Mouse (Mus musculus): ENCODE measurements around the gene Ccdc85c.

Ccdc85c gene

DNA sequence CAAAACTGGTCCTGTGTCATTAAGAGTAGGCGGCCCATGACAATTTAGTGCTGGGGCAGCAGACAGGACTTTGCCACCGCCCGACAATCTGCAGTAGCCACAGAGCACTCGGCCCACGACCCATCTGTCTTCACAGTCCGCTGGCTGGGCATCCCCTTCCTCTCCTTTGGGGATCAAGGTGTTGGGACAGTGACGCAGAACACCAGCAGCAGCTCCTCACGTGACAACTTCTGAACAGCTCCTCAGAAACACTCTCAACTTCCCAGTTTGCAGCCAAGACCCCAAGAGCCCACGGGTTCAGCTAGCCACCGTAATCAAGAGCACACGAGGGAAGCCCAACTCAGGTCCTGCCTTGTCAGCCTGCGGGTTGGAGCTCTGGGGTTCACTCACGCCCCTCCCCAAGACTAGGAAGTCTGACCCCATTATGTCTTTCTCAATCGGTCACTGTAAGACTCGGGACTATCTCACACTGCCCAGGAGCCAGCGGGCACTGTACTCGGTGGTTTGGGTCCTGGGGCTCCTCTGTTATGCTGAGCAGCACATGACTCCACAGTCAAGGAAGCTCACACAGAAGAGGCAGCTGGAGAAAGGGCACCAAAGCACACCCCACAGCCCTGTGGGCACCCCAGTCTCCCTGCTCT, 36.7 kb downstream of the Ccdc85c start:
- in situ Hi-C loops (cut with MboI) = no loop called here

DNA sequence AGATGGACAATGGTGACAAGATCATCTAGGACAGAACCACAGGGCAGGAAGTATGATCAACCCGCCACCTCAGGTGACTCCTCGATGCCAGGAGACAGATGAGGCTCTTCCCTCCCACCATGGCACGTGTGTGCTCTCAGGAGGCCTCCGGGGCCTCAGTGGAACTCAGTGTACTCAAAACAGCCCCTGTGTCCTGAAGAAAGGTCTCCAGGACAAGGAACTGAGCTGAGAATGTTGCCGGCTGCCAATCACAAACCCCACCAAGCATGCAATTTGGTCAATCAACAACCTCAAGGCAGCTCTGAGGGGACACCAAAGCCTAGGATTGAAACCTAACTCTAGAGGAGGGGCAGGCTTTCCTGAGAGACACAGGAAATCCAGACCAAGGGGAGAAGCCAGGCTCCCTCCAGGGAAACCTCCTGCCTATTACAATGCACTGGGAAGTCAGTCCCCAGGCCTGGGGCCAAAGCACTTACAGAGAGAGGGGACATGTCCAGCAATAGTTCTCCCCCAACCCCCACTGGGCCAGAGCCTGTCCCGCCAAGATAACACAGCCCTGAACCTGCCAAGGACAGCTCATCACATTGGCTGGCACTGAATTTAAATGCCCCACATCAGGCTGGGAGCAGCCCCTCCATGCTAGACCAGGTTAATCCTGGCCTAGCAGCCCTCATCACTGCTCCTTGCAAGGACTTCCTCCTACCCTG, 37.8 kb downstream of the Ccdc85c start:
- in situ Hi-C loops (cut with MboI) = no loop called here

DNA sequence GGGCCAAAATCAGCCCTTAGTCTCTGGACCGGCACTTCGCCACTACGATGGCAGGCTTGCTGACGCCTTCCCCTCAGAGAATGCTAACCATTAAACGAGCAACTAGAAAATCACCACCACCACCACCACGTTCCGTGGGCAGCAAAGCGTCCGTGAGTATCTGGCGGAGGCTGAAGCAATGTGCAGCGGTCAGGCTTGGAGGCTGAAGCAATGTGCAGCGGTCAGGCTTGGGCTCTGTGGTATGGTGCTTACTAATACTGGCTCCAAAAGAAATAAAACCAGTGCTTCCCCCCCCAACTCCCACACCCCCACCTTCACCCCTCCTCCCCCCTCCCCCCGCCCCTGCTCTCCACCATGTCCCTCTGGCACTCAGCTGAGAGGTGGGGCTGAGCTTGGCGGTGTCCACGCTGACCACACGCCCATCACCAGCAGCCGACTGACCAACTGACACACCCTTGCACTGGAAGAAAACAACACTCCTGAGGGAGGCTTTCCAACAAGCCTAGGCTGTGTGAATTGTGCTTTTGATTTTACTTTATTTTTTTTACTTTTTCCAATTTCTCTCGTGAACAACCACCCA, 39.2 kb downstream of the Ccdc85c start:
- in situ Hi-C loops (cut with MboI) = no loop called here

DNA sequence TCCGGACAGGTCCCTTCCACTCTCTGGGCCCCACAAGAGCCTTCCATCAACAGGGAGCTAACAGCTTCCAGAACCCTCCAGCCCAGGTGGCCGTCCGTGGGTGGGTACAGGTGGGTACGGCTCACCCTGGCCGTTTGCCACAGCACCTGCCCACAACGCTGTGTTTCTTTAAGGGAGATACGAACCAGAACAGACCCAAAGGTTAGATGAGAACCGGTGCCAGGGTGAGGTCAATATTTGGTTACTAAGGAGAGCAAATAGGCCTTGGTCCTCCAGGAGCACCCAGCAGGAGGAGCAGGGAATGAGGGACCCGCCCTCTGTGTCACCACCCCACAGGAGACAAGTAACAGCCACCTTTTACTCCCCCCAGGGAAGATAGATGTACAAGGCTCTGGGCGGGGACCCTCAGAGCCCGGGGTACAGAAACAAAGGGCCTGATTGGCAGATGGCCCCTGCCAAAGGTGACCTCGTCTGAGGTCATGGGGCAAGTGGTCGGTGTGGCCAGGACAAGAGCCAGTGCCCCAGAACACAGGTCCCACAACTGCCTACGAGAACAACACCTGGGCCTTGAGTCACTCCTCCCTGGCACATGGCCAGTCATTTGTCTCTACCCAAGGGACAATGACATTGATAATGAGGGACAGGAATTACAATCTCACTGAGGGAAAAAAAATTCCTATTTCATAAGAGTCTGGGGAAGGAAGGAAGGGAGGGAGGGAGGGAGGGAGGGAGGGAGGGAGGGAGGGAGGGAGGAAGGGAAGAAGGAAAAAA, 40.2 kb downstream of the Ccdc85c start:
- in situ Hi-C loops (cut with MboI) = no loop called here

DNA sequence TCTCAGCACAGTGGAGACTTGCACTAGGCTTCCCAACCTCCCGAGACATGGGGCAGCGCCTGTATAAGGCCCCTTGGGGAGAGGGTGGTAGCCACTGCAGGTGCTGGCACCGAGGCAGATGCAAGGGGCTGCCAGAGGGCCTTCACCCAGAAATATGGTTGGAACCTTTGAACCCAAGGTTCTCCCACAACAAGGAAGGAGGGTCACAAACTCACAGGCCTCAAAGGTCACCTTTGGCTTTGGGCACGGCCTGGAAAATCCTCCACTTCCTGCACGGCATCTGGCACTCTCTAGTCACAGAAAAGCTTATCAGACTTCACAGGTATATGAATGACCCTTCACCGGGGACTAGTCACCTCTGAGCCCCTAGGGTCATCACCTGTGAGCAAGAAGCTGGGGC, 41.5 kb downstream of the Ccdc85c start:
- in situ Hi-C loops (cut with MboI) = no loop called here

DNA sequence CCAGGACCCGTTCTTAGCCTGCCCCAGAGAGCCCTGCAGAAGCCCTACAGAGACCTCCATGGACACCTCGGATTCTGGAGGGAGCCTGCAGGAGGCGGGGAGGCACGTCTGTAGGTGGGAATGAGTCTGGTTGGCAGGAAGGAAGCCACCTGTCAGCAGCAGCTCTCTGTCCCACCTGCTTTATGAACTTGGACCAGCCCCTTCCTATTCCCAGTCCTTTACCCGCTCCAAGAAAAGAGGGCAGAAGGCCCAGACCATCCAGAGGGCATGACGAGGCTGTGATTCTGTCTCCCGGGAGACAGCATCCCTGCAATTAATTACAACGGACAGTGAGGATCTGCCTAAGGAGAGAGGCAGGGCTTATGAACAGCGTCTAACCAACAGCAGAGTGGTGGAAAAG, 43.3 kb downstream of the Ccdc85c start:
- in situ Hi-C loops (cut with MboI) = no loop called here

DNA sequence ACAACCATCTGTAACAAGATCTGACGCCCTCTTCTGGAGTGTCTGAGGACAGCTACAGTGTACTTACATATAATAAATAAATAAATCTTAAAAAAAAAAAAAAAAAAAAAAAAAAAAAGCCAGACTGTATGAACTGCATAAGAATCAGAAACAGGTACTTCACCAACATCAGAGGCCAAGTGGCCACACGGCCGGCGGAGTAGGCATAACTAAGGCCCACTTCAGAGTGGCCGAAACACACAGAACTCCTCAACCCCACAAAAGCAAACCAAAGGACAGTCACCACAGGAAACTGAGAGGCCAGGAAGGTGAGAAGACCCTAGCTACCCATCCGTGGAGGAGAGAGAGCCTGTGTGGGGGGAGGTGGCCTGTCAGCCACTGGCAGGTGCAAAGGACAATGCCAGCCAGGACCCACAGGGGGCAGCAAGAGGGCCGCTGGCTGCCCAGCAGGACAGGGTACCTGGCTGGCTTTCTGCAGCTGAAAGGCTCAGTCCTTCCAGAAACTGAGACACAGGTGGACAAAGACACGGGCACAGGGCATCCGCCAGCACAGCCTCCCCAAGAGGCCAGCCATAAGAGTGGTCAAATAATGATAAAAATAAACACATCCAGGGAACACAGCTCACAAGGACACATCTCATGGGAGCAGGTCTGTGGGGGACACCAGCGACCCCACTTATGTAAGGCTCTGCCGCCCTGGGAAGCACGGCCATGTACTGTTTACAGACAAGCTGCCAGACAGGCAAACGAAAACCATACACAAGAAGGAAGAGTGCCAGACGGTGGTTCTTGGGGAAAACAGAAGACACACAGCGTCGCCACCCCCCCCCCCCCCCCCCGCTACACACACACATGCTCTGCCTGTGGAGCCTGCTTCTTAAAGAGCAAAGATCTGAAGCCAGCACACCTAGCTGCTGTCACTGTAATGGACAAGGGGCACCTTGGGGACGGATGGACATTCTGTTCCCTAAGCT, 44.1 kb downstream of the Ccdc85c start:
- in situ Hi-C loops (cut with MboI) = no loop called here

DNA sequence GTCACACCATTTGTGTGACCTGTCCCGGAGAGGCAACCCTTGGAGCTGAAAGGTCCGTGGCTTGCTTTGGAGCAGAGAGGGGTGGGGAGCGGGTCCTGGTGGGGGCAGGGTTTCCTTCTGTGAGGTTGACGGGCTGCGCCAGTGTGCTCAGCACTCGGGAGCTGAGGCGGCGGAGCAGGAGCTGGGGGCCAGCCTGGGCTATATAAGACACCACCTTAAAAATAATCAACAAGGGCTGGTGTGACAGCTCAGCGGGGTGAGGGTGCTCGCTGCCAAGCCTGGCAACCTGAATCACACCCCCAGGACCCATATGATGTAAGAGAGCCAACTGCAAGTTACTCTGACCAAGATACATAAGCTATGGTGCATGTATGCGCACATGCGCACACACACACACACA, 45.1 kb downstream of the Ccdc85c start:
- in situ Hi-C loops (cut with MboI) = no loop called here

DNA sequence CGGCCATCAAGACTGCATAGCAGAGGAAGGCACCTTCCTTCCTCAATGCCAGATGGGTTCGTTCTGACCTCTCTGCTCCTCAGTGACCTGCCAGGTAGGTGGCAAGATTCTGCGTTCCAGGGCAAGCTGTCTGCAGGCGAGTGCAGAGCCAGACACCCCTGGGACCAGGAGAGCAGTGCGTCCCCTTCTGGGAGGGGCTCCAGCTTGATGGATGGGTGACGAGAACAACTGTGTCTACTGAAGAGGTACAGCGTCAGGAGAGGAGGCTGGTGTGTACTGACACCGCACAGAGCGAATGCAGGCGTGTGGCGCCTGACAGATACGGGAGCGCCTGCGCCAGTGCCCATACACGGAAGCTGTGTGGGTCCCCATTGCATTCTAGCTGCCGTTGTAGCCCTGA, 47.7 kb downstream of the Ccdc85c start:
- in situ Hi-C loops (cut with MboI) = no loop called here

DNA sequence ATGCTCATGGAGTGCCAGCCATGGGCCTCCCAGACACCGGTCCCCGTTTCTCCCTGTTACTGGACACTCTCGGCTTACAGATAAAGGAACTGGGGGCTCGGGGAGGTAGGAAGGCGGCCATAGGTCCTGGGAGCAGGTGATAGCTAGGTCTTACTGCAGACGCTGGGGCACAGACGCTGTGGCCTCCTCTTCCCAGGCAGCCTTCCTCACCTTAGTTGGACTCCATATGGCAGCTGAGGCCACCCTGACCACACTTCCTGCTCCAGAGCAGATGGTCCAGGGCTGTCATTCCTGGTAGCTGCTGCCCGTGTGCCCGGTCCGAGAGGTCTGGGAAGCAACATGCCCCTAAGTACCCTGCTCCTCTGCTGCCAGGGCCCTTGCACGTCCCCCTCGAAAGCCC, 48.3 kb downstream of the Ccdc85c start:
- in situ Hi-C loops (cut with MboI) = no loop called here

DNA sequence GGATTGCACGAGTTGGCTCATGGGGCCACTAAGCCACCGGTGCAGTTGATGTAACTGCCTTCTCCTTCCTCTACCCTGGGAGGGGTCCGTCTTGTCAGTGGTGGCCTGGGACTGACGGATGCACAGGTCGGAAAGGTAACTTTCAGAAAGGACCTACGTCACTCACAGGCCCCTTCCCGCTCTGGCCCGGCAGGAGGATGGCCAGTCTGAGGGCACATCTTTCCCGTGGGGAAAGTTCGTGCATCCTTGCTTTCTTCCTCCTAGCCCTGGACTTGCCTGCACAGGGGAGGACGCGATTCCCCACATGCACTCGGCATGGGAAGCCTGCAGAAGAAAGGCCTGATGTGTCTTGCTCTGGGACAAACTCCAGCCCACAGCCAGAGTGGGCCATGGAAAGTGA, 49.0 kb downstream of the Ccdc85c start:
- in situ Hi-C loops (cut with MboI) = no loop called here

DNA sequence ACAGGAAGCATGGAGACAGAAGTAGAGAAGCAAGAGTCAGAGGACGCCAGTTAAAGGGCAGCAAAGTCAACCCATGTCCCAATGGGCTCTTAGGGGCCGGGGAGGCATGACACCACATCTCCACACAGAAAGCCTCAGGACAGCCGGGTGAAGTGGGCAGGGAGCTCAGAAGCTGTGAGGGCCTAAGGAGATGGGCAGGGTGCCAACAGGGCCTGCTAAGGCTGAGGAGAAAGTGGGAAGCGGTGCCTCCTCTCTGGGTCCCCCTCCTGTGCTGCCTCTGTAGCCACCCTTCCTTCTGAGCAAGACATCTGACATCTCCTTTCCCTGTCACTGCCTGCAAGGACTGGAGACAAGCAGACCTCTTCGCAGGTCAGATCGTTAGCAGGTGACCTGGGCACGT, 49.4 kb downstream of the Ccdc85c start:
- in situ Hi-C loops (cut with MboI) = no loop called here

DNA sequence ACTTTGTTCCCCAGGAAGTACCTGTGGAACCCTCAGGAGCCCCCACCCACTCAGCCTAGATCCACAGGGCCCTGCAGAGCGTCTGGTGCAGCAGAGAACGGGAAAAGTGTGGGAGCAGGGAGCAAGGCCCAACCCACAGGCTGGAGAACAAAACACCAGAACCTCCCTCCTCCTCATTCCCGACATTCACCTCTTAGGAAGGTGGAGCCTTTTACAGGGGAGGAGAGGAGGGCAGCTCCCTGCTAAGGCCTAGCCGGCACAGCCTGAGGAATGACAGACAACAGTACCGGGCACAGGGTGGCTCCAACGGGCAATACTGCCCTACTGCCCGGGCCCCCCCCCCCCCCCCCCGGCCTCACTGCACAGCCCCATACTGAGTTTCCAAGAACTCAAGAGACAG, 51.9 kb downstream of the Ccdc85c start:
- in situ Hi-C loops (cut with MboI) = no loop called here

DNA sequence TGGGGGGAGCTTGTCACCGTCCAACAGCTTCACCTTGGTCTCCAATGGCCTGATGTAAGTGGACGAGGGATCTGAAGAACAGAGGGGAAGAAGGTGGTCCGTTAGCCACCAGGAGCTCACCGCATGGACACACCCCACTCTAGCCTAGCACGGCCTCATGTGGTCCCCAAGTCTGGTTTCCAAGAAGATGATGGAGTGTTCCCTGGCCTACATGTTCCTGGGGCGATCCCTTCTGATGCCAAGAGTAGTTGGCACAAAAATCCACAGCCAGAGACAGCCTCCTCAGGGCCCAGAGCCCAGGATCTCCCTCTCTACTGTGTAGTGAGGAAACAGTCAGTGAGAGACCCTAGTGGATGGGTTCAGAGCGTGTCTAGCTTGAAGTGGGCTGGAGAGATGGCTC, 53.5 kb downstream of the Ccdc85c start:
- in situ Hi-C loops (cut with MboI) = no loop called here

DNA sequence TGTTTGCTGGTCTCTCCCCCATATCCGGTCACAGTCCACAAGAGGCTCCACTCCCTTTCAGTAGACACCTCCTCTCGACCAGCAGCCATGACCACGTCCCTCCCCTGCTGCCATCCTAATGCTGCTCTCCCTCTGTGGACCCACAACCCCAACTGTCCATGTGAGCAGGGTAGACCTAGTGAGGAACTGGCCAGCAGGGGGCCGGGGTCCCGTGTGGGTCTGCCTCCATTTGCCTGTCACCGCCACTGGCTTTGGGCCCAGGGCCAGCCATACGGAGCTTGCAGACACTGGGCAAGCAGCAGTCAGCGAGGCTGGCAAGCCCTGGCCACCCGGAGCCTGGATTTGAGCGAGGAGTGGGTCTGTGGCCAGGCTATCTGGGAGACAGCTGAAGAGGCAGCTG, 54.0 kb downstream of the Ccdc85c start:
- in situ Hi-C loops (cut with MboI) = no loop called here

DNA sequence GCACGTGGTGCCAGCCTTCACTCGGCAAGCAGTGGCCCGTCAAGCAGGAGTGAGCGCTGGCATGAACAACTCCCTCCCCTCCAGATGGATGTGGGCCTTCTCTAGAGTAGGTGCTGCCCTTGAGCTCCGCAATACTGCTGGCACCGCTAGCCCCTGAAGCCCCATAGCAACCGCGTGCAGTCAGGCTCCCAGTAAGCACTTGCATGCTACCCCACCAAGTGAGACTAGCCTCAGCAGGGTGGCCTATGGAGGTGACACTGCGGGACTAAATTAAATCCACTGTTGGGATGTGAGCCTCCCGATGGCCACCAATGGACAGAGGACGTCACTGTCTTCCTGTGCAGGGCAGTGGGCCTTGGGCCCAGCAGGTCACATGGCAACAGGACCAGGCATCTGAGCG, 54.6 kb downstream of the Ccdc85c start:
- in situ Hi-C loops (cut with MboI) = no loop called here

DNA sequence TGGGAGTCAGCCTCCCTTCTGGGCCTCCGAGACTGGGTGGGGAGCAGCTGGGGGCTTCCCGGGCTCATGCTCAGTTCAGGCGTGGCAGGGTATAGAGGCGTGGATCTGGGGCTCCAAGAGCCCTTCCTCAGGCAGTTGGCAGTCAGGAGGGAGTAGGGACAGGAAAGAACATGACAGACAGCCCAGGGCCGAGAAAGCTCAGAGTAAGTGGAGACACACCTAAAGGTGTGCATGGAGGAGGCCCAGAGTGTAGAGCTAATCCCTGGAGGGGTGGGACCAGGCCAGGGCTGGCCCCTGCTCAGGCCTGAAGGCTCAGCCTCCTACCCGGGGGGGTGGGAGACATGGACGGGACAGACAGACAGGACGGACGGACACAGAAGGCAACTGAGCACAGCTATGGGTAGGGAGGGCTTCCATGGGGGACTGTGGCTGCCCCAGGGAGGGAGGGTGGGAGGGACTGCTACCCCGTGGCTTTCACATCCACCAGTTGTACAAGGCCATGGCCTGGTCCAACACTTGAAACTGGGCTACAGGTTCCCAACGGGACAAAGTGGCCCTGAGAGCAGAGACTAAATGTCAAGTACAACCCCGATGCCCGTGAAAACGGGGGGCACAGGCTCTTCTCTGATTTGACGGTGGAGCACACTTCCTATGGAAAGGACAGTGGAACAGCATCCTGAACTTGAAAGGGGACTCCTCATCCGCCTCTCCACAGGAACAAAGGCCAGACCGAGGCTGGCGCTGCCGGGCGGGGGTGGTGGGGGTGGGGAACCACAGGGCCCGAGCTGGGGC, 55.2 kb downstream of the Ccdc85c start:
- in situ Hi-C loops (cut with MboI) = no loop called here

DNA sequence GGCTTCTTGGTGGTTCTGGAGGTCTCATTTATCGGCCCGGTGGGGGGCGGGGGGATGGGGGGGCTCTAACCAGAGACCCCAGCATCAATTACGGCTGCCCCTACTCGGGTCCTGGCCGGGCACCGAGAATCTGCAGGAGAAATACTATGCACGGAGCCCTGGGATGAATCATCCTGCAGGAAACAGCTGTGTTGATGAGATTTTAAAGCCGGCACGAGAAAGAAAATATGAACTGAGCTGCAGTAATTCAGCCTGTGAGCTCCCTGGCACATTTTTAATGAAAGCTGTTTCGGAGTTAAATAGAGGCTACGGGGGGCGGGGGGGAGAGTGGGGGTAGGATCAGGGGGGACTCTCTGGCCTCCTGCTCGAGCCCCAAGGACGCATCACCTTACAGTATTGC, 56.1 kb downstream of the Ccdc85c start:
- in situ Hi-C loops (cut with MboI) = no loop called here

DNA sequence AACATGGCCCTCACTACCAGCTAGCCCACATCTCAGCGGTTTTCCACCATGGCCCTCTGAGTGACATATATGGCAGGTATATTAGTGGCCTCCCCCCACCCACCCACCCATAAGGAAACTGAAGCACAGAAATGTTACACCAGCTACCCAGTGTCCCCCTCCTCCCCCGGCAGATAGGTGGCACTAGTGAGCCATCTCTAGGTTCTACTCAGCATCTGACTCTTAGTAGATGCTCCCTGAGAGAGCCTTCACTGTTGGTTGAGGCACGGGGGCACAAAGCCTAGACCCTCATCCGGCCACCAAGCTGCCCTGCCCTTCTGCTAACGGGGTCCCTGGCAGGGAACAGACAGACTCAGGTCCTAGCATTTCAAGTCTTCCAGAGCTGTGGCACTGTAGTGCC, 57.7 kb downstream of the Ccdc85c start:
- in situ Hi-C loops (cut with MboI) = no loop called here

DNA sequence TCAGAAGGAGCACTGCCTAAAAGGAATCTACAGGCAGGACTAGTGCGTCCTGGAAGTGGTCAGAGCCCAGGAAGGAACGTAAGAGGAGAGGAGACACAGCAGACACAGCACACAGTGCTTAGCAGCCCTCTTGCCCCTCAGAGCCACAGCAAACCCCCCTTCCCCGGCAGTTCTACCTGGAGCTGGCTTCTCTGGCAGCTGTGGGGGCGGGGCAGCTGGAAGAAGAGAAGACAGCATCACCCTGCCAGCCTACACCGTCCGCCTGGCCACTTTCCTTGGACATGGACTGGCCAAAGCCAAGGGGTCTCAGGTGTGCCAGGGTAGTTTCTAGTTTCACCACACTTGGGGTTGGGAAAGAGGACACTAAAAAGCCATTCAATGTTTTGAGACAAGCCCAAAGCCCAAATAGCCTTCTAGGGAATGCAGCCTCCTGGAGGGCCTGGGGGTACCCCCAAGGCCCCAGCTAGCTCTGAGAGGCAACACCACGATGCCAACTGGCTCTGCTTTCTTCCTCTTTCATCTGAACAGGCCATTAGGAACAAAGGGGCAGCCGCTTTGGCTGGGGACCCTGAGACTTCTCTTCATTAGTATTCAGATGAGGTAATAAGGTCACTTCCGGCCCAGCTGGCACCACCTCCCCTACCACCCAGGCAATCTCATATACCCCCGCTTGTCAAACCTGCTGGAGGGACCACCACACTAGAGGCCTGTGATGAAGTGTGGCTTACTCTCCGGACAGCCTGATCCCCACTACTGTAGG, 58.4 kb downstream of the Ccdc85c start:
- in situ Hi-C loops (cut with MboI) = no loop called here

Data from mature B cell (primary cell).